Mouse (Mus musculus) adrenal gland, adult 8-10 months (tissue): ENCODE results near the gene Rock2. TPM values are rescaled to one million over a fixed set of nuclear protein-coding genes. Genes with fewer than 3 reads are reported as not detected.

ENCODE experiments used
- DNase-seq: peaks from one replicate; pipeline ENCODE4 v3.0.0; 2022
- total RNA-seq, 4 experiments: library from RNA; stranded (reverse); gene quantifications; 2 replicates each; pipeline ENCODE4 v1.2.4; 2022

Rock2 gene
- 100 to 1,000 TPM in 2 of 4 experiments, 10 to 100 TPM in 2; 75.8 to 109 (median 89.6) TPM for total RNA-seq

DNA sequence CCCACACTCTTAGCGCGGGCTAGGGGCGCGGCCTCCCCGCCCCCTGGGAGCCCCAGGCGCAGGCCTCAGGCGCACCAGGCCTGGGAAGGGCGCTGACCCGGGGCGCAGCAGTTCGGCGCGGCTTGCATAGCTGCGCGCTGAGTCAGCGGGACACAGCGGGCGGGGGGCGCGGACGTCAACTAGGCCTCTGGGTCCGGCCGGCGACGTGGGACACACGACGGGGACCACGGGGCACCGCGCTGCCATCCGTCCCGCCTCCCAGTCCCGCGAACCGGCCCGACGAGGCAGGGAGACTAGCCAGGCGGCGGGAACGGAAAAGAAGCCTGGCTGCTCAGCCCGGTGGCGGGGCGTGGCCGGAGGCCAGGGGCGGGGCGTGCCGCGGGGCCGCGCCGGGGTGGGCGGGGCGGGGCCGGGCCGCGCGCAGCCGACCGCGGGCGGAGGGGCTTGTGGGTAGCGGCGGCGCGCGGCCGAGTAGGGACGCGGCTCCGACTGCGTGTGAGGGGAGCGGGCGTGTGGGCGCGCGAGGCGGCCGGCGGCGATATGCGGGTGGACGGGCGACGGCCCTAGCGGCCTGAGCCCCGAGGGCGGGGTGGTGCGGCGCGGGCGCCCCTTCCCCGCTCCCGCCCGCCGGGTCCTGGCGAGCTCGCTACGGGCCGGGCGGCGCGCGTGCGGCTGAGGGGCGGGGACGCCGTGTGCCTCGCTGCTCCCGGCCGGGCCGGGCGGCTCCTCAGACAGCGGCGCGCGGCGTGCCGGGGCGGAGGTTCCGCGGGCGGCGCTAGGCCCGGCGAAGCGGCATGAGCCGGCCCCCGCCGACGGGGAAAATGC lies at the start of gene Rock2:
Rock2 (plus strand) TSS at position 500 of the 825 bp plus-strand sequence.
- DNase-seq = peak; percentile 75

DNA sequence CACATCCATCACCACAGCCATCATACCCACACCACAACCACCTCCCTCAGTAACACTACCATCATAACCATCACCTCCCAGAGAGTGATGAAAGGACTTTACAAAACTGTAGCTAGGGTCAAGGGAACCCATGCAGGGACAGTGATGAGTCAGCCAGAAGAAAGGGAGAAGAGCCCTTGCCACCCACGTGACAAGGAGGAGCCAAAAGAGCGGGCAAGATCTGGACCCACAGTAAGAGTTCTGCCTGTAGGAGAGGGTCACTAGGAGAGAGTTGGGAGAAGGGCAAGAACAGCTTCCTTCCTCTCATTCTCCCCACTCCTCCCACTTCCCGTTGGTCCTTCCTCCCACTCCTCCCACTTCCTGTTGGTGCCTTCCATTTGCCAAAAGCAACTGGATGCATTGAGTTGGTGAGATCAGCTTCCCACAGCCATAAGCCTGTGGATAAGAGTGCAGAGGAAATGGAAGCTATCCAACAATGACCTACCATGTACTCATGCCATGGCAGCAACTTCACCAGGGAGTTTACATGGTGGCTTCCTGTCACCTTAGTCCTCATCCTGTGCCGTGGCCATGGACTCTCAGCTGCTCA lies 47.4 kb upstream of the Rock2 start:
- DNase-seq = peak; percentile 41

DNA sequence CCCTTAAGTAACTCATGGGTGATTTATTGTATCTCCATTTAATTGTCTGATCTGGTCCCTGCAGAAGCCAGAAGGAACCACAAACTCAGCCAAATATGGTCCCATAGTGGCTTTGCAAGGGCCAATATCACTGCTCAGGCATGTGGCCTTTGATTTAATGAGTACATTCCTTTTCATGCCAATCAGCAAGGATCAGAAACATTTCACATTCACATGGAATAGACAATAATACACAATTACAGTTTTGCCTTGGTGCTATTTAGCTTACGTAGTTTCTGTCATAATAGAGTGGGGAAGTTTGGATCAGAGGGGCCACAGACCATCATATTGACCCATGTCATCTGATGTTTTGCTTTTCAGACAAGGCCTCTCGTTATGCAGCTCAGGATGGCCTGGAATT lies 46.2 kb upstream of the Rock2 start:
- DNase-seq = no peak

DNA sequence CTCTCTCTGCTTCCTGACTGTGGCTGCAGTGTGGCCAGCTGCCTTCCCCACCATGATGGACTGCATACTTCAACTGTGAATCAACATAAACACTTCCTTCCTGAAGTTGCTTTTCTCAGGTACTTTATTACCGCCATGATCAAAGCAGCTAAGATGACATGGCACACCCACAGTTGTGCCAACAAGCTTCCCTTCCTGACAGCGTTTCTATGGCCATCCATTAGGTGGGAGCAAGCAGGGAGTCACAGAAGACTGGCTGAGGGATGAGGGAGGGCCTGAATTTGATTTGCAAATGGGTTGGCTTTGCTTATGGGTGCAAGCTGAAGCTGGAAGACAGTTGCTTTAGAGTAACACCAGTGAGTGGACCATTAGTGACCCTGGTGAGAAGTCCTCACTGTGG lies 44.9 kb upstream of the Rock2 start:
- DNase-seq = no peak

DNA sequence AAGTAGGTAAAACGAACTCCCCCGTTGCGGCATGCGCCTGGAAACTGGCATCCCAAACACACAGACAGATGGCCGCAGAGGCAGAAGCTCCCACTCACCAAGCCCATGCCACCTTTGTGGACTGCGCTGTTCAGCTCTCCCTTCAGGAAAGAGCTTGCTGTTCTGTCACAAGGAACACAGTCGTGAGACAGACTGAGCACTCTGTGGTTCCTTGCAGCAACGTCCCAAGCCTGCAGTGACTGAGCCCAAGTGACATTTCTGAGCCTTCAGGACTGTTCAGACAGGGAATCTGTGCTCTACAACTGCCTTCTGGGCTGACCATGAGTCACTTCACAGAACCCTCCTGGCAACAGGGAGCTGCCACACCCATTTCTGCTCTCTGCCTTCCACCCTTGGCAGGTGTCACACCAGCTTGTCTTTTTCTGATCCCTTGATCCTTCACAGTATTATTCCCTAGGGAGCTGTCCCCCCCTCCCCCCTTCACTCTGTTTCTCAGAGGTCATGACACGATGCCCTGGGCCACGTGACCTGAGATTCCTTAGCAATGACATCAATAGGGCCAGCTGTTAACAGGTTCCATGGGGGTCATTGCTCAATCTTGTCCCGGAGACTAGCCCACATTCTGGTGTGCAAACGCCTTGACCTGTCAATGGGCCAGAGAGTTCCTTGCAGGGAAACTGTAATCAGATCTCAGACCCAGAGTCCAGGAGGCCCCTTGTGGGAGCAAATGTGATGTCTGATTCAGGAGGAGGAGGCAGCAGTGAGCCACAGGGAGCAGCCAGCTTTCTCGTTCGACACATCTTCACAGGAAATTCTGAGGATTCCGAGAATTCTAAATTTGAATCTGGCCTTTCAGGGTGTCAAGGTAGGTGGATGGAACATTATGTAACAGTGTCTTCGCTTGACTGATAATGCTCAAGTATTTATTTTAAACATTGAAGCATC lies 44.0 kb upstream of the Rock2 start:
- peak; percentile 62 for DNase-seq

DNA sequence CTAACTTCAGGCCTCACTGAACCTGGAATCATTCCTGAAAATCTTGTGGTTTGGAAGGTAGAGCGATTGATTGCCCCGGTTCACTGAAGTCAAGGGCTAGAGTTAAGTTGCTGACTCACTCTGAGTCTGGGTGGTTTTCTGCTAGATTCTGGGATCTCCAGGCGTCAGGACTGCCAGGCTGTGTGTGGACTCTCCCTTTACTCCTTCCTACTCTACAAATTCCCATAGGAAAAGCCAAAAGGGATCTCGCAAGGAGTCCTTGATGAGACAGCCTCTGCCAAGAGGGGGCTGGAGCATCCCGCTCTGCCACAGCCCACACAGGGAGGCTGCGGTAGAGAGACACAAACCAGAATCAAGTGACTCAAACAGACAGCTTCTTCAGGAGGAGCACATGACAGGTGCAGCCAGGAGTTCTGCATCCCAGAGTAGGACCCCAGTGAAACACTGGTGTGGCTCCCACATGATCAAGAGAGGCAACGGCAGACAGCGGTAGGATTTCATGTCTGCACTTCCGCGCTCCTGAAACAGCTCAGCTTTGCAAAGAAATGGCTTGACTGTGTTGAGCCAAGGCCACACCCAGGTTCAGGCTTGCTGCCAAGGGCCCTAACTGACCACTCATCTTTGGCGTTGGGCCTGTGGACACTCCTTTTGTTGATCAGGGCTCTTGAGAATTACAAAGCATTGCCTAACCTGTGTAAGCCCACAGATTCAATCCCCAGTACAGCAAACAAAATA lies 41.1 kb upstream of the Rock2 start:
- DNase-seq = peak; percentile 86

DNA sequence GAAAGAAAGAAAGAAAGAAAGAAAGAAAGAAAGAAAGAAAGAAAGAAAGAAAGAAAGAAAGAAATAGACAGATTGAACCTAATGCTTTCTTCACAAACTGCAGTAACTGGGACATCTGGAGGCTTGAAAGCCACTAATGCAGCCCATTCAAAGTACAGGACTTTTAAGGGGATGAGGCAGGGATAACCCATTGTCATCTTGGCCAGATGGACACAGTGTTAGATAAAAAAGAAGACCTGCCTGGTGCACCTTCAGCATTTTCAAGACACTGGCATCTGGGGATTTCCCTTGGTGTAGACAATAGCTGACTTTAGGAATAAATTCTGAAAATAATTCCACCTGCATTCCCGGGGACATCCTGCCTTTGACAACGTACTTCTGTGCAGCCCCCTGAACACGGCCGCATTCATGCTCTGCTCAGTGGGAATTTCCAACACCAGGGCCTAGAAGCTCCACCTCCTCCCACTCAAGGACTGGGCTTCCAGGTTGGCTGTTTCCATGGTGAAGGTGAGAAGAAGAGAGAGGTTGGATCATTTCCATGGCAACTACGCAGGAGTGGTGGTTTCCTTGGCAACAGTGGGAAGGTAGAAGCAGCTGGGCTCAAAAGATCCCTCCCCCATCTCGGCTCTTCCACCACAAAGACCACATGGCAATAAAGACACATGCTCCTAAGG lies 38.9 kb upstream of the Rock2 start:
- DNase-seq = no peak

DNA sequence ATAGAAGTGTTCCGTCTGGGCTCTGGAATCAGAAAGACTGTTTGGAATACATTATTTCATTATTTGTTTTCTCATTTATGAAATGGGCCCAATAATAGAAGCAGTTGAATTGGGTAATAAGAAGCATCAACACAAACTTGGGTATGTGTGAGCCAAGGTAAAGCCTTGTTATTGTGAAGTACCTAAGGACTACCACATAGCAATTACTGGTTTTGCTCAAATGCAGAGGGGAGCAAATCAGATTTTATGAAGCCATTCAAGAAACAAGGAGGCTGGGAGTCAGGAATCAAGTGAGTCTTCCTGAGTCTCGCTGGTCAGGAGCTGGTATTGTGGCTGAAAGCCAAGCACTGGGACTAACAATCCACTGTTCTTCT lies 38.4 kb upstream of the Rock2 start:
- no peak for DNase-seq

DNA sequence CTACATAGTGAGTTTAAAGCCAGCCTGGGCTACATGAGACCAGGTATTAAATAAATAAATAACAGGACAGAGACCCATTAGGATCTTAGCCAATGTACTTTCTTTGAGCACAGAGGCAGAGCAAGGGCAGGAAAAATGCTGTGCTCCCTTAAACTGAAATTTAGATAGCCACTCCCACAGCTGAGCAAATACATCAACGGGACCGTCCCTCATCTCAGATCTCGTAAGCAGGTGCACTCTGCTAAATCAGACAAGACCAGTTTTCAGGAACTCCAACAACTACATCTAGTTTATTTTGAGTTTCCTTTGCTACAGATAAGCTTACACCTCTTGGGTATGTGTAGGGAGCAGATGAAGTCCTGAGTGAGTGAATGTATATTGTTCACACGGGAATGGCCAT lies 36.6 kb upstream of the Rock2 start:
- DNase-seq = no peak

DNA sequence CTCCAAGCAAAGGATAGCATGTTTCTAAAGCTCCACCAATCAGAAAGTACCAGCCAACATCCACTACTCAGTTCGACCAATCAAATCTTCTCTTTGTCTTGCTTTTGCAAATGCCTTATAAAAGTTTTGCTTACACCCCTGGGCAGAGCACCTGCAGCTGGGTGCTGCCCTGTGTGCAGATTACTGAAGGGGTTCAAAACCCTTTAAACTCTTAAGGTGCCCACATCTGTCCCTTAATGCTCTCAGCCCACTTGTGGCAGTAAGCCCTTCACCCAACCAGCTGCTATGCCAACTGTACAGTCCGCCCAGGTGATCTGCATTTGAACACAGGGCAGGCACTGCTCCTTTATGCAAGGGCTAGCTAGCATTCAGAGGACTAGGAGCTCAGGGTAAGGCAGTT lies 34.9 kb upstream of the Rock2 start:
- no peak for DNase-seq

DNA sequence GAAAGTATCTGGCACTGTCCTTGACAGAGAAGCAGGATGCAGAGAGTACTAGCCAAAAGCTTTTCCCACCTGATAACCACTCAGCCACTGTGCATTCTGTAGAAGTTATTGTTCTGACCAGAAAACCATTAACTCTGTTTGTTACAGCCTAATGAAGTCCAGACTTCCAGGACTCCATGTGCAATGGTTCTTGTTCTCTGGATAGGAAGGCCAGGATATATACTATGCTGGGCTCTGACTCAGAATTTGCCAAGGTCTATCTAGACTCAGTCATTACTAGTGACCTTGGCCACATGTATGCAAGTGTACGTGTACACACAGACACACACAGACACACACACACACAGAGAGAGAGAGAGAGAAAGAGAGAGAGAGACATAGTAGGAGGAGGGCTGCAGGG lies 34.2 kb upstream of the Rock2 start:
- no peak for DNase-seq

DNA sequence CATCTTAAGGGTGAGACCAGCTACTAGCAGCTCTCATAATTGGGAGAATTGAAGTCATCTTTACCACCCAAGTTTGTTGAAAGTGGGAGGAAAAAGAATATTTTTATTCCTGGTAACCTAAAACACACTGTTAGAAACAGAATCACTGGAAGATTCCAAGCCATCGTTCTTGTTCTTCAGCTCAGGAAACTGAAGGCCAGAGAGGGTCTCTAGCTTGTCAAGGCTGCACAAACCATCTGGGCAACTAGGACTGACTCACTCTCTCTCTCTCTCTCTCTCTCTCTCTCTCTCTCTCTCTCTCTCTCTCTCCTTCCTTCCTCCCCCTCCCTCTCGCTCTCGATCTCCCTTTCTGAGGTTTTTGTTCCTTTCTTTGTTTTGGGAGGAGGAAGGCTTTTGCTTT lies 33.7 kb upstream of the Rock2 start:
- no peak for DNase-seq

DNA sequence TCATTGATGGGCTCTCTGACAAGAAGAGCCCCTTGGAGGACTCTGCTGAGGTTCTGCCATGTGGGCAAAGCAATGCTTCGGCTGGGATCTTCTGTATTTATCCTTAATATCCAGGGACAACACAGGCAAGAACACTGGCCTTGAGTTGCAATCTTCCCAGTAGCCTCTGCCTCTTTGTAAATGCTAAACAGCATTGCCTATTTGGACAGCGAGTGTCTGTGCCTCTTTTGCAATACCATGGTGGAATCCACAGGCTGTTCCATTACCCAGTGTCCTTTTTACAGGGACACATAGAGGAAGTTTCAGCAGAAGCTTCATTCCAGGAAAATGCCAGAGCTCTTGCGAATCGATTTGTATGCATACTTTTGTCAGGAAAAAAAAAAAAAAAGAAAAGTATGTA lies 30.2 kb upstream of the Rock2 start:
- DNase-seq = peak; percentile 51

DNA sequence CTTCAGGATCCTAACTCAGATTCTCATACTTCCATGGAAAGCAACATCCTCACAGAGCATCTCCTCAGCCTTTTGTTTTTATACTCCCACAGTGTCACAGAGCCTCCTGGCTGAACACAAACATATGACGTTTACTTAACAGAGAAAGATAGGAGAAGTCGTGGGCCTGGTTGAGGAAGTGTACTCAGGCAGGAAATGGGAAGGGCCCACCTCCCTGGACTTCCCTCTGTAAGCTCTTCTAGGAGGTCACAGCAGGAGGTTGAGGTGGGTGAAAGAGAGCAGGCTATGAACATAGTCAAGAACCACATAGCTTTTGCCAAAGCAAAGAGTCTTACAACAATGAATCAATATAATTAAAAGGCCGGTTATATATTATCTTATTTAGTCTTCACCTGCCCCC lies 28.8 kb upstream of the Rock2 start:
- no peak for DNase-seq

DNA sequence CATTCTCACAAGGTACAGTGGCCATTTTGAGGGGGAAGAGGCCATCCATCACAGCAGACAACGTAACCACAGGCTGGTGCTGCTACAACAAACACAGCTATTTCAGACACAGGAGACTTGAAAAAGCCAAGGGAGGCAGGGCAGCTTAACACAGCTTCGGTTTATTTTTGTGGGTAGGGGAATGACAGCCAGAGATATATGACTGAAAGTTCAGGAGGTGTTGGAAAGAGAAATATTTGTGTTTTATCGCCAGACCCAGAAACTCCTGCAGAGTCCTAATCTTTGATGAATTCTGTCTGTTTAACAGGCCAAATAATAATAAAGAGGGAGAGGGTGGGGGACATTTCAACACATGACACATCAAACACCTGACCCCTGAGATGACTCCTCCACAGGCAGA lies 28.2 kb upstream of the Rock2 start:
- DNase-seq = no peak

DNA sequence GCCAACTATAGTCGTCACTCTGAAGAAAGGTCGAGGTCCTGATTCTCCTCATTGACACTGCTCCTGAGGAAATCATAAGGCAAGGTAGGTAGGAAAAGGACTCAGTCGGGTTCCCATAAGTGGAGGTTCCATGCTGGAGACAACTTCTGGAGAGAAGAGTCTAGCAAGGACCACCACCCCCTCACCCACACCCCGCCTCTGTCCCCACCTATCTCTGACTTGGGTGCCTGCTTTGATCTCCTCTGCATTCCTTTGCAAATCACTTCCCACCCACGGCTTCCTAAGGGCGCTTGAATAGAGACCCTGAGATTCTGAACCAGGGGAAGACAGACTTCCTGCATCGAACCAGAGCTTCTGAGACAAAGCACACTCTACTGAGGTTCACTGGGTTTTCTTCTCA lies 27.4 kb upstream of the Rock2 start:
- no peak for DNase-seq

DNA sequence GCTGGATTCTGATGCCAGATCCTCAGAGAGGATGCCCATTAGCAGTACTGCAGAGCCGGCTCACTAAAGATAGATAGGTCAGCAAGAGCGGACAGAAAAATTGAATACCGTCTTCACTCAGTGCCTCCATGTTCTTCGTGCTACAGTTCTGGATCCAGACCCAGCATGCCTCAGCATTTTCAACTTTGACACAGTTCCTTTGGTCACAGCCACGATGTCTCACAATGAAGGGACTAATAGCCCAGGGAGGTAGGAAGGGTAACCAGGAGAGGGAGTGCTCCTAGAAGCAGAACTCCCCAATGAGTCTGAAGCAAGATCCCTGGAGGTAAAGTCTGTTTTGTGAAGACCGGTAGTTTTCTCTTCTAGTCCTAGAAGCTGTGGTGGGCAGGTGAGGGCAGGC lies 26.1 kb upstream of the Rock2 start:
- no peak for DNase-seq

DNA sequence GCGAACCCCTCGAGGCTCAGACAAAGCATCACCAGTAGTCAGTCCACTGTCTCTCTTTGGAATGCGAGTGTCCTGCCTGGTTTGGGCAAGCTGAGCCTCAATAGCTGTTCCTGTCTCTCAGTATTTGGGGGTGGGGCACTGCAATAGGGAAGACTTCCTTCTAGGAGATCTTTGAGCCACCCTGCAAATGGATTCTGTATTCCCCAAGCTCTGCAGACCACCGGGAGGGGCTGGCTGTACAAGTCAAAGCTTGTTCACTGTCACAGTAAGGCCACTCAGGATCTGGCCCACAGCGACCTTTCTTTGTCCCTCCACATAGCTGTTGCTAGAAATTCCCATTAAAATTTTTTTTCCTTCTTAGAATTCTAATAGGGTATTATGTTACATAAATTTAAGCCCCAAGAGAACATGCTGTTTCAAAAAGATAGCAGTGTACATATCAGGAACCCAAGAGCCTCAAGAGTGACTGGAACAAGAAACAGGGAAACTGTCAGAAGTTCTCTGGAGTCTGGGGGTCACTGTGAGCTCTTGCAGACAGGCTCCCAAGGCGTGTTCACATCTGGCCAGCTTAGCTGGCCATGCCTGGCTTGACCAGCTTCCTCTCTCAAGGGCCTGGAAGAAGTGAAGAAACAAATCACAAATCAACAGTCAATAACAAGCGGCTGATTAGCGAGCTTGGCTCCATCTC lies 25.5 kb upstream of the Rock2 start:
- DNase-seq = no peak

DNA sequence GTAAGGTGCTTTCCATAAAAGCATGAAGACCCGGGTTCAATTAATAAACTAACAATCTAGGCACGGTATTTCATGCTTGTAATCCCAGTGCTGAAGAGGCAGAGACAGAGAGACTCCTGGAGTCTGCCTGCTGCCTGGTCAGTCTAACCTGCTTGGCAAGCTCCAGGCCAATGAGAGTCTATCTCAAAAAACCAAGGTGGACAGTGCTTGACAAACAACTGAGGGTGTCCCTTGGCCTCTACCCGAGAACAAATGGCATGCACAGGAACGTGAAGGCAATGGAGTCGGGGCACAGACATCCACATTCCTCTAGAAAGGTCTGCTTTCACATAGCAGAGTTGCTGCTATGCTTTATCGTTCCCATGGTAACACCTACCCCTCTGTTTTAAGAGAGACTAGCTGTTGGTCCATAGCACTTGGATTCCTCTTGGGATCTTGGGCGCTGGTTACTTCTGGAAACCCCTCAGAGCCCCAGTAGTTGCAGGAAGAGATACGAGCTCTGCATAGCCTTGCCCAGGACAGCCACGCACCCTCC lies 24.8 kb upstream of the Rock2 start:
- DNase-seq = no peak

DNA sequence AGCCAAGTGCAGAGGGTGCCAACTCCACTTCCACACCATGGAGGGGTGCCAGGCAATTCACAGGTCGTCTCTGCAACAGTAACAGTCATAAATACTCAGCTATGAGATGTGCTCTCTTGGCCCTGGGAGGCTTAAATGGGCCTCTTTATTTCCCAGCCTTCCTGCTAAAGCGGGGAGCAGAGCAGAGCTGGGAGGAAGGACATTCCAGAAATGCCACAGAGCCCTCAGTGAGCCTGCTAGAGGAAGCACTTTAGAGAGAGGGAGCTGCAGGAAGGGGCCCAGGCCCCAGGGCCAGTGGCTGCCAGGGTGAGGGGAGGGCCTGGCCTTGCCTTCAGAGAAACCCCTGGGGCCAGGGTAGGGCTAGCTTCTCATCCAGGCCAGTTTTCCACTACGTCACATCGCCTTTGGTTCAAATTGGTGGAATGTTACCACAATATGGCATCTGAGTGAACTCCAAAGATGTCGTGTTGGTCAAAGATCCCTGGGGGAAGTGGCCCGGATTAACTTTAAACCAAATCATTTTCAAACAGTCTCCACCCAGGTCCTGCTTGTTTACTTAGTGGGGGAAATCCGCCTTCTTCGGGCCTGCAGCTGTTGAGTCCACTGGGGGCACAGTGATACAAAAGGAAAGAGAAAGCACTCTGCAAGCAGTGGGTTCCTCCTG lies 24.2 kb upstream of the Rock2 start:
- peak; percentile 61 for DNase-seq
